Mouse (Mus musculus) thymus, postnatal 14 days (tissue): ENCODE results near the gene Tfdp2.
A peak's percentile ranks its signal among the peaks of the same experiment; 100 is the strongest.

Experiments
- DNase-seq: peaks from one replicate; pipeline ENCODE4 v3.0.0; 2021

The Tfdp2 gene

GRCm38 (mm10) chr9:96230271-96230670 is 34.2 kb downstream of the Tfdp2 start:
- no peak for DNase-seq

- no peak for DNase-seq
Observed at GRCm38 (mm10) chr9:96235477-96235876, 39.4 kb downstream of the Tfdp2 start.

GRCm38 (mm10) chr9:96237391-96237790 is 41.3 kb downstream of the Tfdp2 start:
- no peak for DNase-seq

GRCm38 (mm10) chr9:96238286-96238685 is 42.2 kb downstream of the Tfdp2 start:
- no peak for DNase-seq

GRCm38 (mm10) chr9:96241134-96242097 is 45.3 kb downstream of the Tfdp2 start:
- DNase-seq: no peak

- DNase-seq: no peak
Observed at GRCm38 (mm10) chr9:96243915-96244314, 47.8 kb downstream of the Tfdp2 start.

- DNase-seq: no peak
Observed at GRCm38 (mm10) chr9:96254812-96255211, 58.7 kb downstream of the Tfdp2 start.

- DNase-seq: no peak
Observed at GRCm38 (mm10) chr9:96258478-96258877, 62.4 kb downstream of the Tfdp2 start.

GRCm38 (mm10) chr9:96259017-96259512 is 63.0 kb downstream of the Tfdp2 start:
- peak; percentile 18 for DNase-seq

GRCm38 (mm10) chr9:96259753-96260520 is 63.9 kb downstream of the Tfdp2 start:
- peak; percentile 40 for DNase-seq

GRCm38 (mm10) chr9:96261101-96261500 is 65.0 kb downstream of the Tfdp2 start:
- DNase-seq: no peak

GRCm38 (mm10) chr9:96261980-96262379 is 65.9 kb downstream of the Tfdp2 start:
- DNase-seq: no peak

- no peak for DNase-seq
Observed at GRCm38 (mm10) chr9:96266793-96267558, 70.9 kb downstream of the Tfdp2 start.

- DNase-seq: no peak
Observed at GRCm38 (mm10) chr9:96267559-96267948, 71.5 kb downstream of the Tfdp2 start.

GRCm38 (mm10) chr9:96269726-96270125 is 73.7 kb downstream of the Tfdp2 start:
- DNase-seq: no peak

- no peak for DNase-seq
Observed at GRCm38 (mm10) chr9:96275543-96275942, 79.5 kb downstream of the Tfdp2 start.

- DNase-seq: no peak
Observed at GRCm38 (mm10) chr9:96281497-96281896, 85.4 kb downstream of the Tfdp2 start.

- no peak for DNase-seq
Observed at GRCm38 (mm10) chr9:96282082-96282481, 86.0 kb downstream of the Tfdp2 start.

GRCm38 (mm10) chr9:96284916-96285315 is 88.8 kb downstream of the Tfdp2 start:
- no peak for DNase-seq

- no peak for DNase-seq
Observed at GRCm38 (mm10) chr9:96292144-96292543, 96.1 kb downstream of the Tfdp2 start.

GRCm38 (mm10) chr9:96299324-96300008 is 103.4 kb downstream of the Tfdp2 start:
- DNase-seq: no peak

GRCm38 (mm10) chr9:96308816-96309215 is 112.7 kb downstream of the Tfdp2 start:
- no peak for DNase-seq
